Mouse (Mus musculus) embryonic facial prominence, embryonic 13.5 days (tissue): ENCODE results near the gene Cyth1. TPM values are rescaled to one million over a fixed set of nuclear protein-coding genes. Genes with fewer than 3 reads are reported as not detected.
A peak's percentile ranks its signal among the peaks of the same experiment; 100 is the strongest.

Experiments
- ATAC-seq: fragments of 200-750 bp; cut with Nextera tagmentation; 2 replicates; pipeline ENCODE4 v1.8.0; 2017; ENCODE audit warnings: low read depth; ENCODE audit not compliant: insufficient number of reproducible peaks, insufficient read depth, low FRiP score, low TSS enrichment
- H3K27ac ChIP-seq: fragments of 300-500 bp; sonication (generic); 2 replicates; pipeline ENCODE4 v1.5.1; 2015; ENCODE audit warnings: moderate library complexity, mild to moderate bottlenecking, inconsistent platforms
- H3K27me3 ChIP-seq: fragments of 300-500 bp; sonication (generic); 2 replicates; pipeline ENCODE4 v1.6.1; 2015; ENCODE audit warnings: mild to moderate bottlenecking, inconsistent platforms
- H3K36me3 ChIP-seq: fragments of 300-500 bp; sonication (generic); 2 replicates; pipeline ENCODE4 v1.6.1; 2015; ENCODE audit warnings: mild to moderate bottlenecking, inconsistent platforms
- H3K4me1 ChIP-seq: fragments of 300-500 bp; sonication (generic); 2 replicates; pipeline ENCODE4 v1.6.1; 2015; ENCODE audit warnings: inconsistent platforms
- H3K4me2 ChIP-seq: fragments of 300-500 bp; sonication (generic); 2 replicates; pipeline ENCODE4 v1.6.1; 2015; ENCODE audit warnings: moderate library complexity, mild to moderate bottlenecking, inconsistent platforms
- H3K4me3 ChIP-seq: fragments of 300-500 bp; sonication (generic); 2 replicates; pipeline ENCODE4 v1.5.1; 2015; ENCODE audit warnings: mild to moderate bottlenecking, inconsistent platforms
- H3K9ac ChIP-seq: fragments of 300-500 bp; sonication (generic); 2 replicates; pipeline ENCODE4 v1.6.1; 2015; ENCODE audit warnings: mild to moderate bottlenecking, inconsistent platforms
- H3K9me3 ChIP-seq: fragments of 300-500 bp; sonication (generic); 2 replicates; pipeline ENCODE4 v1.6.1; 2016; ENCODE audit warnings: inconsistent platforms
- WGBS: fragments of 180-500 bp; shearing (Covaris S2); methylation state at CpG from one replicate; pipeline ENCODE4 v1.1.7; 2015; ENCODE audit warnings: mixed read lengths; 5-methylcytosine and 5-hydroxymethylcytosine counted together
- polyA plus RNA-seq: library from polyadenylated mRNA; unstranded; fragments of >200 nt; fragmentation: Nextera tagmentation; extraction: Ambion mirVana; gene quantifications from 2 replicates; pipeline ENCODE4 v1.2.1, GENCODE M21; 2015

Cyth1 gene
- polyA plus RNA-seq, 1 experiment from 2014 or later: 15.8 TPM

DNA sequence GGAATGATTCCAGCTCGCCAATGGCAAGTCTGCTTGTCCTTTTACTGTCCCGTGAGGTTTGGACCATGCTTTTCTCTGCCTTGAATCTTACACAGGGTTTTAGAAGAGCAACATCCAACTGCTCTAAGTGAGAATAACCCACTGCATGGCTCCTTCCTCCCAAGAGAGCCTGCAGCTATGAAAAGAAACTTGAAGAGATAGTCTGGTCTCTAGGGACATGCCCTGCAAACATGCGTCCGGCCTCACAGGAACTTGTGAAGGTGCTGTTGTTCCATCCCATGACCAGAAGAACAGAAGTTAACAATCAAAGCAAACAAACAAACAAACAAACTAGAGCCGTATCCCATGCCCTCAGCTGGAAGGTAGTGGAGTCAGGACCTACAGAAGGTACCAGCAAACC lies 55.4 kb downstream of the Cyth1 start:
- H3K9me3 ChIP-seq: no peaks in the 10 kb centered on the region
- H3K27ac ChIP-seq: no peak overlapping the region
- peaks cover 29% of the 10 kb centered on the region for H3K4me1 ChIP-seq
- no peak overlapping the region for H3K4me3 ChIP-seq
- no peak overlapping the region for H3K9ac ChIP-seq
- no peaks in the 10 kb centered on the region for H3K27me3 ChIP-seq
- 83% methylated on average over 5 of the region's 5 CpGs for WGBS
- ATAC-seq: no peak
- peaks cover 34% of the 10 kb centered on the region for H3K36me3 ChIP-seq
- no peak overlapping the region for H3K4me2 ChIP-seq

DNA sequence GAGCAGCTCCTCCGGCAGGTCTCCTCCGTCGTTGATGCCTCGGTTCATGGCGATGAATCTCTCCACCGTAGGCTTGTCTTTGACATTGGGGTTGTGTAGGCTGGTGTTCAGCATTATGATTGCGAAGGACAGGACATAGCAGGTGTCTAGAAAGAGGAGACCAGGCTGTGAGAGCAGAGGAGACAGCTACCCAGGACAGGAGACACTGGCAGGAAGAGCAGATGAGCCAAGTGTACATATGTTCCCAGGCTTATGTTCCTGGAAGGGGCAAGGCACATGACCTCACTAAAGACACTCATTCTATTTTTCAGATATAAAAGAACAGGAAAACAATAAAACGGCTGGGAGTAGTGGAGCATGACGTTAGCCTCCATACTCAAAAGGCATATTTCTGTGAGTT lies 65.6 kb downstream of the Cyth1 start:
- no peak overlapping the region for H3K4me2 ChIP-seq
- no peaks in the 10 kb centered on the region for H3K9me3 ChIP-seq
- H3K4me1 ChIP-seq: 0 out of 2 replicates have a peak, but pooled peaks cover 2% of the 10 kb centered on the region
- H3K9ac ChIP-seq: no peak overlapping the region
- no peak overlapping the region for H3K4me3 ChIP-seq
- H3K27me3 ChIP-seq: no peaks in the 10 kb centered on the region
- WGBS: 92% methylated on average over 9 of the region's 9 CpGs
- peaks cover 77% of the 10 kb centered on the region for H3K36me3 ChIP-seq
- no peak overlapping the region for H3K27ac ChIP-seq
- ATAC-seq: no peak

DNA sequence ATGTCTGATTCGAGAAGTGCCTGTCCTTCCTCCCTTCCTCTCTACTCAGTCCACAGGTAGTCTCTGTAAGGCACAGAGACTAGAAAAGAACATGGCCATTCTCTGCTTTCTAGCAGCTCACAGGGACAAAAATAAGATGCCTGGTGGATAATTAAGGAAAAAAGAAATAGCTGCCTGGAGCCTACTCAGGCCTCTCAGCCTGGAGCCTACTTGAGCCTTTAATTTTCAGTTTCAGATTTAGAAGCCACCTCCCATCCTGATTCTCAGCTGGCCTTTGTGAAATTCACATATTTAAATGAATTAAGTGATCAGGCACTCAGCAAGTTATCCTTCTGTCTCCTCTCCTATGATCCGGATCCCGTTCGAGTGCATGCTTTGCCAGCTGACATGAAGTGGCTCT lies 66.0 kb downstream of the Cyth1 start:
- peaks cover 78% of the 10 kb centered on the region for H3K36me3 ChIP-seq

DNA sequence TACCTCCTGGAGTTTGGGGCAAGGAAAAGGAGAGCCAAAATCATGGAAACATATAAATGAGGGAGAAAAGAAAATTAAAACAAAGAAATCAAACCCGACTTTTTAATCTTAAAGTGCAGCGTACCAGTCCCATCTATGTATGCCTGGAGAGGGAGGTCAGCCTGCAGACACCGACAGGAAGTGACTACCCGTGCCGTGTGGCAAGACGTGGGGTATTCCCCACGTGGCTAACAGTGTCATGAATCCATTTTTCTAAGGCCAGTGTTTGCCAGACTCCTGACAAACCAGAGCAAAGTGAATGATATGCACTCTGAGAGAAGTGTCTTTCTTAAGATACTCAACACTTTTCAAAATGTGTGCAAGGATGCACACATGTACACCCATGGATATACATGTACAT lies 68.2 kb downstream of the Cyth1 start:
- no peaks in the 10 kb centered on the region for H3K27me3 ChIP-seq
- H3K4me3 ChIP-seq: no peak overlapping the region
- no peak overlapping the region for H3K4me2 ChIP-seq
- H3K36me3 ChIP-seq: peaks cover 89% of the 10 kb centered on the region
- H3K9ac ChIP-seq: no peak overlapping the region
- H3K27ac ChIP-seq: no peak overlapping the region
- 0 out of 2 replicates have a peak, but pooled peaks cover 2% of the 10 kb centered on the region for H3K4me1 ChIP-seq
- no peak for ATAC-seq
- H3K9me3 ChIP-seq: no peaks in the 10 kb centered on the region
- 84% methylated on average over 7 of the region's 7 CpGs for WGBS

More for the DNA sequence above, 66.0 kb downstream of the Cyth1 start:
- Histone ChIP-seq H3K4me1 (0 out of 2 replicates have a peak, but pooled peaks cover 2% of the 10 kb centered on the region), H3K9me3 (no peaks in the 10 kb centered on the region), H3K27ac (no peak overlapping the region), H3K27me3 (no peaks in the 10 kb centered on the region), H3K9ac (no peak overlapping the region), H3K4me2 (no peak overlapping the region), H3K4me3 (no peak overlapping the region)
- 88% methylated on average over 4 of the region's 4 CpGs for WGBS
- ATAC-seq: no peak

DNA sequence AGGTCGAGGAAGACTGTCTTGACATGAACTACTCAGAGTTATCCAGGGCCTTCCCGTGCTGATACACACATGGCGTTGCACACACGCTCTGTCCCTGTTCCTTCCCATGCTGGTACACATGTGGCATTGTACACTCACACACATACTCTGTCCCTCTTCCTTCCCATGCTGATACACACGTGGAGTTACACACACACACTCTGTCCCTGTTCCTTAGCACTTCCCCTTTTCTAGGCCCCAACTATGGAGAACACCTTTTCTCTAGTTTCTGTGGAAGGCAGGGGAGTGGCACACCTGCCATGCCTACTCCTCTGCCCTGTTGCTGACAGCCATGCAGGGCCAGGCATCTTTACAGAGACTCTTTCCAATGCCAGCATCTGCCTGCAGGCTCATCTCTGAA lies 70.2 kb downstream of the Cyth1 start:
- Histone ChIP-seq H3K4me3 (no peak overlapping the region), H3K27me3 (no peaks in the 10 kb centered on the region), H3K4me2 (no peak overlapping the region), H3K36me3 (peaks cover 83% of the 10 kb centered on the region), H3K9me3 (no peaks in the 10 kb centered on the region), H3K27ac (no peak overlapping the region), H3K4me1 (0 out of 2 replicates have a peak, but pooled peaks cover 2% of the 10 kb centered on the region), H3K9ac (no peak overlapping the region)
- 91% methylated on average over 5 of the region's 5 CpGs for WGBS
- ATAC-seq: no peak

DNA sequence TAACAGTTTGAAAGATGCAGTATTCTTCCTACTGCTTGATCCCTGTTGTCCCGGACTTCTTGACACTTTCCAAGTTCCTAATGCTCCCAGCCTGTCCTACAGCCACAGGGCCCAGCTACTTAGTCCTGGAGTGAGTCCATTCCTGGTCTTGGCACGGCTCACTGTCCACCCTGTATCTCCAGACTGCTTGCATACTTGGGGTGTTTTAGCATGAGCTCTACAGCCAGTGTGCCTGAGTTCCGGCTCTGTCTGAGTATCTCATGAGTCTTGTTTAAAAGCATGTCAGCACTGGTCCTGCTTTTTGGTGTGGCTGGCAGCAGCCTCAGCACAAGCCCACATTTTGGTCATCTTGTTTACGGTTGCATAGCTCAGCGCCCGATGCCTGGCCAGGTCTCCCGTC lies 73.6 kb downstream of the Cyth1 start:
- H3K36me3 ChIP-seq: peaks cover 62% of the 10 kb centered on the region
- H3K4me2 ChIP-seq: no peak overlapping the region
- H3K4me3 ChIP-seq: no peak overlapping the region
- H3K27ac ChIP-seq: no peak overlapping the region
- no peaks in the 10 kb centered on the region for H3K9me3 ChIP-seq
- no peak for ATAC-seq
- no peak overlapping the region for H3K9ac ChIP-seq
- 83% methylated on average over 7 of the region's 7 CpGs for WGBS
- H3K4me1 ChIP-seq: 0 out of 2 replicates have a peak, but pooled peaks cover 2% of the 10 kb centered on the region
- no peaks in the 10 kb centered on the region for H3K27me3 ChIP-seq

DNA sequence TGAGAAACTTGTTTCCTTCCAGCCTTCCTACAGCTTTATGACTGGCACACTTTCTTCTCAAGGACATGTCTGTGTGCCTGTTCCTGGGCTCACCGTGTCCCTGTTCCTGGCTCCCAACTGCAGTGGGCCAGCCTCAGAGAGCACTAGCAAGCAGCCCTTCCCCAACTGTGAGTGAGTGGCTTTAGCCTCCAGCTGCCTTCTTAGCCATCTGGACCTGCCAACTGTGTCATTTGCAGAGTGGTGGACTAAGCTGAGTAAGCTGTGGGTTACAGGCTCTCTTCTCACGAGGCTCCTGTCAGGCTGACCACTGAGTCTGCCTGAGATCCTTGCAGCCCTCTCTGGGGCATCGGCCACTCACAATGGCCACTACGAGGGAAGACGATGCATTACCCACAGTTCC lies 75.6 kb downstream of the Cyth1 start:
- H3K4me2 ChIP-seq: no peak overlapping the region
- no peak for ATAC-seq
- H3K27ac ChIP-seq: no peak overlapping the region
- 87% methylated on average over 5 of the region's 5 CpGs for WGBS
- peaks cover 57% of the 10 kb centered on the region for H3K36me3 ChIP-seq
- H3K27me3 ChIP-seq: no peaks in the 10 kb centered on the region
- no peak overlapping the region for H3K4me3 ChIP-seq
- no peaks in the 10 kb centered on the region for H3K9me3 ChIP-seq
- H3K9ac ChIP-seq: no peak overlapping the region
- H3K4me1 ChIP-seq: no peaks in the 10 kb centered on the region

DNA sequence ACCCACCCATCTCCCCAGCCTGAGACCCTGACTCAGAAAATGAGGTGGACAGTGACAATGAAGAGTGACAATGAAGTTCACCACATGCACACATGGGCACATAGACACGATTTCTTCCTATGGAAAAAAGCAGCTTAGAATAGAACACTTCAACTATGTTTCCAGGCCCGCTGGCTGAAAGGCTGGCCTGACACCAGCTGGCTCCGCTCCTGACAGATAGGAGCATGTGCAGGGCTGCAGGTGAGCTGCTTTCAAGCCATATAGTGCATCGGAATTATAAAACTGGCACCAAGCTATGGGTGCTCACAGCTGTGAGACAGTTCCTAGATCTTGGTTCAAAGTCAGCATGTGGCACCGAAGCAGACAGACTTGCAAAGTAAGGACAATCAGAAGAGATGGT lies 78.1 kb downstream of the Cyth1 start:
- Histone ChIP-seq H3K4me1 (peaks cover 17% of the 10 kb centered on the region), H3K36me3 (peaks cover 59% of the 10 kb centered on the region), H3K27ac (no peak overlapping the region), H3K4me2 (no peak overlapping the region), H3K9ac (no peak overlapping the region), H3K27me3 (no peaks in the 10 kb centered on the region), H3K4me3 (no peak overlapping the region), H3K9me3 (no peaks in the 10 kb centered on the region)
- WGBS: 94% methylated on average over 5 of the region's 5 CpGs
- no peak for ATAC-seq

DNA sequence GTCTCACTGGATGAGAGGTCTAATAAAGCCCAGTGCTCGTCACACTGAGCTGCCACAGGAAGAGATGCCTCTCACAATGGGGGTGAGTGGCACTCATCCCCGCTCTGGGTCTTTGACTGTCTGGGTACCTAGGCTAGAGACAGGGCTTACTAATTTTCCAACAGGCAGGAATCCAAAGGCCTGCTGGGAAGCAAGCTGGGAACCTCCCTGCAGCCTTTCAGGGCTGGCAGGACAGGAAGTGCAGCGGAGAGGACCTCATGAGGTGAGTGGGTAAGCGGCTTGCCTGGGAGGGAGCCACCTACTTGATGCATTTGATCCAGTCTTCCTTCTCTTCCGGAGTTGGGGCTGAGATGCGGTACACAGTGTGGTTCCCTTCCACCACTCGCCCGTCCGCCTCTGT lies 79.7 kb downstream of the Cyth1 start:
- Histone ChIP-seq H3K4me2 (no peak overlapping the region), H3K4me1 (peaks cover 24% of the 10 kb centered on the region), H3K9ac (no peak overlapping the region), H3K27ac (peak overlapping the region; percentile 22; the same call in 1 of the 2 replicates), H3K9me3 (no peaks in the 10 kb centered on the region), H3K27me3 (no peaks in the 10 kb centered on the region), H3K36me3 (peaks cover 67% of the 10 kb centered on the region), H3K4me3 (no peak overlapping the region)
- ATAC-seq: no peak
- WGBS: 68% methylated on average over 9 of the region's 9 CpGs

DNA sequence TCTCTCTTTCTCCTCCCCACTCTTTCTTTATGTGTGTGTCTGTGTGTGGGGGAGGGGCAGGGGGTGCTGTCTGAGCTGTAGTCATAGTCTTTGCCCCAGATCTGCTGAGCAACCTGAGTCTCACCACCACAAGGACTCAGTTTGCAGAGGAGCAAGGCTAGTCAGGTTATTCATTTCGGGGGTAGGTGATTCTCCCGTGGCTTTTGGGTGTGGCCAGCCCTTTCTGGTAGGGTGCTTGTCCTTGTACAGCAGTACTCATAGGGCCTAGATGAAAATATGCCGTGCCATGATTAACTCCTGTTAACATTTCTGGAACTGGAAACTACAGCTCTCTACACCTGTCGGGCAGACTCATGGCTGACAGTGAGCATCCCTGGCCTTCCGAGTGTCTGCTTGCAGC lies 81.8 kb downstream of the Cyth1 start:
- Histone ChIP-seq H3K4me1 (peaks cover 24% of the 10 kb centered on the region), H3K4me3 (no peak overlapping the region), H3K4me2 (no peak overlapping the region), H3K9ac (no peak overlapping the region), H3K36me3 (peaks cover 74% of the 10 kb centered on the region), H3K27me3 (no peaks in the 10 kb centered on the region), H3K27ac (no peak overlapping the region), H3K9me3 (no peaks in the 10 kb centered on the region)
- WGBS: 87% methylated on average over 5 of the region's 5 CpGs
- ATAC-seq: no peak

DNA sequence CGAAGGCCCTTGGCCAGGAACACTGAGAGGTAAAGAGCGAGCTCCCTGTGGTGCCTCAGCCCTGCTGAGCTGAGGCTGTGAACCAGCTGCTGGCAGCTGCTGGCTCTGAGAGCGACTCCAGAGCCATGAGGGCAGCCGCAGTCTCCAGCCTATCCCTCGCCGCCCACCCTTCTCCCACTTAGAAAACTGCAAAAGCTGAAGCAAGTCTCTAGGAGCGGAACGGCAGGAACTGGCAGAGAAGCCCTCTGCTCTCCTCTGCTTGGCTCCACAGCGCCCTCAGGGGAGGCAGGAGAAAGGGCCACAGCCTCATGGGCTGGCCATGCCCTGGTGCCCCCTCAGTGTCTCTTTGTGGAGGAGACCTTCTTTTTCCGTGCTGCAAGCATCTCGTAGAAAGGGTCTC lies 82.7 kb downstream of the Cyth1 start:
- H3K4me1 ChIP-seq: peaks cover 28% of the 10 kb centered on the region
- 0 out of 2 replicates have a peak overlapping the region, but pooled peaks have one; percentile 49 for H3K9ac ChIP-seq
- WGBS: 55% methylated on average over 11 of the region's 11 CpGs
- no peaks in the 10 kb centered on the region for H3K27me3 ChIP-seq
- H3K27ac ChIP-seq: peak overlapping the region; percentile 60
- ATAC-seq: no peak
- H3K36me3 ChIP-seq: peaks cover 69% of the 10 kb centered on the region
- H3K4me3 ChIP-seq: no peak overlapping the region
- no peak overlapping the region for H3K4me2 ChIP-seq
- no peaks in the 10 kb centered on the region for H3K9me3 ChIP-seq

DNA sequence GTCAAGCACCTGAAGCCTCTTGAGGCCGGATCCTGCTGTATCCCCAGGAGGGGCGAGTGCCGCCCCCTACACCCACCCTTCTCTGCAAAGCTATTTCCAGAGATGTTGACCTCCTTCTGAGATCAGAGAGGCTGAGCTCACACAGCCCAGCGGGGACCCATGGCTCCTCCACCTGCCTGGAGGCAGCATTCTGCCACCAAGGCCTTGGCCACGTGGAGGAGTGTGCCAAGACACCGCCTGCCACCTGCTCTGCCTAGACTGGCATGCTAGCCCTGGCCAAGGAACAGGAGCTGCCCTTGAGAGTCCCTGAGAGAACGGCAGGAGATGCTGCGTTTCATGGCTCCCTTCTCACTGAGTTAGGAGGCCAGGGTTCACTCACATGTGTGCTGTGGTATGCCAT lies 83.8 kb downstream of the Cyth1 start:
- WGBS: 76% methylated on average over 8 of the region's 8 CpGs

DNA sequence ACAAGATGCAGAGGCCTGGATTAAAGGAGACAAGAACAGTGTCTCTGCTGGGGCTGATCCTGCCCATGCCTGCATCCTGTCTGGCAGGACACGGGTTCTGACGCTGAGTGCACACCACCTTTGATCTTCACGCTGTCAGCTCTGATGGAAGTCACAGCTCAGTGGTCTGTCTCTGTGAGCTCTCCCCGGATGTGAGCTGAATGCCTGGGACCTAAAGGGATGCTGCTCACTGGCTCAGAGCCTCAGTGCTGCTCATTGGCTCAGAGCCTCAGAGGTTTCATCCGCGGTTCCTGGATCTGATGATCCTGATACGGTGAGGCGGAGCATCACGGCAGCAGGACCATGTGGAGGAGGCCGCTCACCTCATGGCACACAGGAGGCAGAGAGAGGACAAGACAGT lies 86.1 kb downstream of the Cyth1 start:
- H3K4me3 ChIP-seq: no peak overlapping the region
- WGBS: 61% methylated on average over 10 of the region's 10 CpGs
- no peak for ATAC-seq
- no peaks in the 10 kb centered on the region for H3K9me3 ChIP-seq
- peaks cover 45% of the 10 kb centered on the region for H3K36me3 ChIP-seq
- H3K27me3 ChIP-seq: no peaks in the 10 kb centered on the region
- H3K9ac ChIP-seq: no peak overlapping the region
- peaks cover 46% of the 10 kb centered on the region for H3K4me1 ChIP-seq
- H3K27ac ChIP-seq: no peak overlapping the region
- no peak overlapping the region for H3K4me2 ChIP-seq

More for the DNA sequence above, 83.8 kb downstream of the Cyth1 start:
- Histone ChIP-seq H3K4me3 (no peak overlapping the region), H3K27me3 (no peaks in the 10 kb centered on the region), H3K9me3 (no peaks in the 10 kb centered on the region), H3K27ac (no peak overlapping the region), H3K4me1 (peaks cover 28% of the 10 kb centered on the region), H3K9ac (no peak overlapping the region), H3K36me3 (peaks cover 64% of the 10 kb centered on the region), H3K4me2 (no peak overlapping the region)
- no peak for ATAC-seq
